Mouse (Mus musculus): ENCODE measurements at regions not wholly inside any gene's neighbourhood (a gene's known extent, or its start where the extent isn't known, plus 50 kb on each side); places are given as distances from the start of the nearest gene placed in this dataset.

- no peak for DNase-seq (ENCODE audit: low spot score in 2 of 2)
Measured at GRCm38 (mm10) chr3:128723100-128723499, 476.6 kb upstream of the Pitx2 start.

GRCm38 (mm10) chr3:128720276-128720675 is 479.4 kb upstream of the Pitx2 start:
- DNase-seq (ENCODE audit: low spot score in 2 of 2) = no peak

GRCm38 (mm10) chr3:128719226-128719625 is 480.5 kb upstream of the Pitx2 start:
- DNase-seq (ENCODE audit: low spot score in 2 of 2) = no peak

GRCm38 (mm10) chr3:128707270-128707669 is 492.4 kb upstream of the Pitx2 start:
- DNase-seq (ENCODE audit: low spot score in 2 of 2) = no peak

- no peak for DNase-seq (ENCODE audit: low spot score in 2 of 2)
Measured at GRCm38 (mm10) chr3:128668468-128669127, 531.1 kb upstream of the Pitx2 start.

- no peak for DNase-seq (ENCODE audit: low spot score in 2 of 2)
Measured at GRCm38 (mm10) chr3:128665184-128665583, 534.5 kb upstream of the Pitx2 start.

- DNase-seq (ENCODE audit: low spot score in 2 of 2) = no peak
Measured at GRCm38 (mm10) chr3:128636960-128637755, 562.5 kb upstream of the Pitx2 start.

GRCm38 (mm10) chr3:128627696-128628095 is 572.0 kb upstream of the Pitx2 start:
- no peak for DNase-seq (ENCODE audit: low spot score in 2 of 2)

- DNase-seq (ENCODE audit: low spot score in 2 of 2) = no peak
Measured at GRCm38 (mm10) chr3:128616675-128617074, 583.0 kb upstream of the Pitx2 start.

GRCm38 (mm10) chr3:128613657-128614056 is 586.0 kb upstream of the Pitx2 start:
- DNase-seq (ENCODE audit: low spot score in 2 of 2) = no peak

- no peak for DNase-seq (ENCODE audit: low spot score in 2 of 2)
Measured at GRCm38 (mm10) chr3:128610731-128611130, 588.9 kb upstream of the Pitx2 start.

- DNase-seq (ENCODE audit: low spot score in 2 of 2) = no peak
Measured at GRCm38 (mm10) chr3:128608694-128609093, 591.0 kb upstream of the Pitx2 start.

GRCm38 (mm10) chr3:128575339-128576129 is 624.1 kb upstream of the Pitx2 start:
- no peak for DNase-seq (ENCODE audit: low spot score in 2 of 2)

GRCm38 (mm10) chr3:128570551-128570950 is 629.1 kb upstream of the Pitx2 start:
- no peak for DNase-seq (ENCODE audit: low spot score in 2 of 2)

- DNase-seq (ENCODE audit: low spot score in 2 of 2) = no peak
Measured at GRCm38 (mm10) chr3:128565386-128565785, 634.3 kb upstream of the Pitx2 start.

- DNase-seq (ENCODE audit: low spot score in 2 of 2) = peak; percentile 53 to 78
Measured at GRCm38 (mm10) chr3:128546416-128547327, 650.5 kb upstream of the Fam241a start.

- no peak for DNase-seq (ENCODE audit: low spot score in 2 of 2)
Measured at GRCm38 (mm10) chr3:128525427-128525826, 629.3 kb upstream of the Fam241a start.

- peak in 1 of 2 experiments; percentile 46 for DNase-seq (ENCODE audit: low spot score in 2 of 2)
Measured at GRCm38 (mm10) chr3:128520671-128521103, 624.6 kb upstream of the Fam241a start.

- DNase-seq (ENCODE audit: low spot score in 2 of 2) = peak in 1 of 2 experiments; percentile 31
Measured at GRCm38 (mm10) chr3:128519913-128520316, 623.8 kb upstream of the Fam241a start.

- DNase-seq (ENCODE audit: low spot score in 2 of 2) = peak in 1 of 2 experiments; percentile 15
Measured at GRCm38 (mm10) chr3:128518806-128519205, 622.7 kb upstream of the Fam241a start.

- DNase-seq (ENCODE audit: low spot score in 2 of 2) = peak in 1 of 2 experiments; percentile 9
Measured at GRCm38 (mm10) chr3:128471111-128471510, 575.0 kb upstream of the Fam241a start.

All from gastrocnemius, postnatal 4 days (tissue).